Mouse (Mus musculus): ENCODE measurements at regions not wholly inside any gene's neighbourhood (a gene's known extent, or its start where the extent isn't known, plus 50 kb on each side); places are given as distances from the start of the nearest gene placed in this dataset.
A peak's percentile ranks its signal among the peaks of the same experiment; 100 is the strongest.

- Histone ChIP-seq H3K27me3 (ENCODE audit: control insufficient read depth, insufficient read depth, low read length) (no peaks in the 10 kb centered on the region), H3K36me3 (replicated peaks; ENCODE audit: control insufficient read depth, insufficient read depth) (no peaks in the 10 kb centered on the region), H3K27ac (no peak overlapping the region), H3K4me1 (replicated peaks; ENCODE audit: control insufficient read depth, insufficient read depth, low read length) (no peaks in the 10 kb centered on the region), H3K9ac (no peak overlapping the region), H3K4me3 (replicated peaks; ENCODE audit: low read length) (no peak overlapping the region), H3K4me2 (replicated peaks) (no peak overlapping the region), H3K9me3 (ENCODE audit: control insufficient read depth, low read length) (peaks cover 5% of the 10 kb centered on the region)
- ATAC-seq (ENCODE audit: low FRiP score) (no peak), DNase-seq (ENCODE audit: low spot score) (no peak)
- 47% methylated on average over 6 of the region's 6 CpGs for WGBS
Measured at GRCm38 (mm10) chr16:62623938-62624337, 162.7 kb downstream of the Nsun3 start.

- Histone ChIP-seq H3K4me3 (replicated peaks; ENCODE audit: low read length) (no peak overlapping the region), H3K27ac (no peak overlapping the region), H3K27me3 (ENCODE audit: control insufficient read depth, insufficient read depth, low read length) (no peaks in the 10 kb centered on the region), H3K4me1 (replicated peaks; ENCODE audit: control insufficient read depth, insufficient read depth, low read length) (no peaks in the 10 kb centered on the region), H3K9ac (no peak overlapping the region), H3K36me3 (replicated peaks; ENCODE audit: control insufficient read depth, insufficient read depth) (no peaks in the 10 kb centered on the region), H3K9me3 (ENCODE audit: control insufficient read depth, low read length) (no peaks in the 10 kb centered on the region), H3K4me2 (replicated peaks) (no peak overlapping the region)
- ATAC-seq (ENCODE audit: low FRiP score): no peak
- 91% methylated on average over 5 of the region's 5 CpGs for WGBS
- no peak for DNase-seq (ENCODE audit: low spot score)
Measured at GRCm38 (mm10) chr16:62610873-62611272, 175.7 kb downstream of the Nsun3 start.

- 70% methylated on average over 3 of the region's 3 CpGs for WGBS
- no peak overlapping the region for H3K4me3 ChIP-seq (replicated peaks; ENCODE audit: low read length)
- H3K4me1 ChIP-seq (replicated peaks; ENCODE audit: control insufficient read depth, insufficient read depth, low read length): no peaks in the 10 kb centered on the region
- DNase-seq (ENCODE audit: low spot score) (no peak), ATAC-seq (ENCODE audit: low FRiP score) (no peak)
- H3K27me3 ChIP-seq (ENCODE audit: control insufficient read depth, insufficient read depth, low read length): no peaks in the 10 kb centered on the region
- no peaks in the 10 kb centered on the region for H3K9me3 ChIP-seq (ENCODE audit: control insufficient read depth, low read length)
- H3K36me3 ChIP-seq (replicated peaks; ENCODE audit: control insufficient read depth, insufficient read depth): no peaks in the 10 kb centered on the region
- H3K27ac ChIP-seq: no peak overlapping the region
- H3K4me2 ChIP-seq (replicated peaks): no peak overlapping the region
- no peak overlapping the region for H3K9ac ChIP-seq
Measured at GRCm38 (mm10) chr16:62608617-62609016, 178.0 kb downstream of the Nsun3 start.

GRCm38 (mm10) chr16:62605920-62606319, 180.7 kb downstream of the Nsun3 start:
- Histone ChIP-seq H3K4me1 (replicated peaks; ENCODE audit: control insufficient read depth, insufficient read depth, low read length) (no peaks in the 10 kb centered on the region), H3K4me2 (replicated peaks) (no peak overlapping the region), H3K4me3 (replicated peaks; ENCODE audit: low read length) (no peak overlapping the region), H3K9ac (no peak overlapping the region), H3K27me3 (ENCODE audit: control insufficient read depth, insufficient read depth, low read length) (no peaks in the 10 kb centered on the region), H3K36me3 (replicated peaks; ENCODE audit: control insufficient read depth, insufficient read depth) (no peaks in the 10 kb centered on the region), H3K27ac (no peak overlapping the region), H3K9me3 (ENCODE audit: control insufficient read depth, low read length) (no peaks in the 10 kb centered on the region)
- 98% methylated on average over 1 of the region's 1 CpGs for WGBS
- ATAC-seq (ENCODE audit: low FRiP score) (no peak), DNase-seq (ENCODE audit: low spot score) (peak; percentile 37)

GRCm38 (mm10) chr16:62562051-62562450, 224.6 kb downstream of the Nsun3 start:
- peak; percentile 72; the same call in 1 of the 2 replicates for ATAC-seq (ENCODE audit: low FRiP score)
- H3K9me3 ChIP-seq (ENCODE audit: control insufficient read depth, low read length): no peaks in the 10 kb centered on the region
- H3K27me3 ChIP-seq (ENCODE audit: control insufficient read depth, insufficient read depth, low read length): no peaks in the 10 kb centered on the region

GRCm38 (mm10) chr16:62543156-62543555, 243.5 kb downstream of the Nsun3 start:
- WGBS: 82% methylated on average over 2 of the region's 2 CpGs
- Histone ChIP-seq H3K27ac (no peak overlapping the region), H3K36me3 (replicated peaks; ENCODE audit: control insufficient read depth, insufficient read depth) (no peaks in the 10 kb centered on the region), H3K27me3 (ENCODE audit: control insufficient read depth, insufficient read depth, low read length) (no peaks in the 10 kb centered on the region), H3K9me3 (ENCODE audit: control insufficient read depth, low read length) (no peaks in the 10 kb centered on the region), H3K4me2 (replicated peaks) (no peak overlapping the region), H3K9ac (no peak overlapping the region), H3K4me1 (replicated peaks; ENCODE audit: control insufficient read depth, insufficient read depth, low read length) (no peaks in the 10 kb centered on the region), H3K4me3 (replicated peaks; ENCODE audit: low read length) (no peak overlapping the region)
- DNase-seq (ENCODE audit: low spot score): no peak
- ATAC-seq (ENCODE audit: low FRiP score): no peak

More at GRCm38 (mm10) chr16:62562051-62562450, 224.6 kb downstream of the Nsun3 start:
- no peak overlapping the region for H3K4me2 ChIP-seq (replicated peaks)
- H3K27ac ChIP-seq: no peak overlapping the region
- no peak overlapping the region for H3K9ac ChIP-seq
- no peaks in the 10 kb centered on the region for H3K36me3 ChIP-seq (replicated peaks; ENCODE audit: control insufficient read depth, insufficient read depth)
- no peaks in the 10 kb centered on the region for H3K4me1 ChIP-seq (replicated peaks; ENCODE audit: control insufficient read depth, insufficient read depth, low read length)
- no peak overlapping the region for H3K4me3 ChIP-seq (replicated peaks; ENCODE audit: low read length)
- 56% methylated on average over 4 of the region's 4 CpGs for WGBS
- peak; percentile 76 for DNase-seq (ENCODE audit: low spot score)

- Histone ChIP-seq H3K9me3 (ENCODE audit: control insufficient read depth, low read length) (no peaks in the 10 kb centered on the region), H3K9ac (no peak overlapping the region), H3K27ac (no peak overlapping the region), H3K36me3 (replicated peaks; ENCODE audit: control insufficient read depth, insufficient read depth) (no peaks in the 10 kb centered on the region), H3K4me3 (replicated peaks; ENCODE audit: low read length) (no peak overlapping the region), H3K4me2 (replicated peaks) (no peak overlapping the region), H3K4me1 (replicated peaks; ENCODE audit: control insufficient read depth, insufficient read depth, low read length) (no peaks in the 10 kb centered on the region), H3K27me3 (ENCODE audit: control insufficient read depth, insufficient read depth, low read length) (no peaks in the 10 kb centered on the region)
- ATAC-seq (ENCODE audit: low FRiP score): peak; percentile 80; the same call in 1 of the 2 replicates
- 46% methylated on average over 7 of the region's 7 CpGs for WGBS
- DNase-seq (ENCODE audit: low spot score): peak; percentile 44
Measured at GRCm38 (mm10) chr16:62537730-62538479, 248.7 kb downstream of the Nsun3 start.

- DNase-seq (ENCODE audit: low spot score) (no peak), ATAC-seq (ENCODE audit: low FRiP score) (no peak)
- Histone ChIP-seq H3K4me1 (replicated peaks; ENCODE audit: control insufficient read depth, insufficient read depth, low read length) (no peaks in the 10 kb centered on the region), H3K36me3 (replicated peaks; ENCODE audit: control insufficient read depth, insufficient read depth) (no peaks in the 10 kb centered on the region), H3K9ac (no peak overlapping the region), H3K4me2 (replicated peaks) (no peak overlapping the region), H3K9me3 (ENCODE audit: control insufficient read depth, low read length) (no peaks in the 10 kb centered on the region), H3K27me3 (ENCODE audit: control insufficient read depth, insufficient read depth, low read length) (no peaks in the 10 kb centered on the region), H3K27ac (no peak overlapping the region), H3K4me3 (replicated peaks; ENCODE audit: low read length) (no peak overlapping the region)
- 90% methylated on average over 1 of the region's 1 CpGs for WGBS
Measured at GRCm38 (mm10) chr16:62509321-62509720, 277.3 kb downstream of the Nsun3 start.

GRCm38 (mm10) chr16:62506725-62507482, 279.7 kb downstream of the Nsun3 start:
- H3K4me1 ChIP-seq (replicated peaks; ENCODE audit: control insufficient read depth, insufficient read depth, low read length): no peaks in the 10 kb centered on the region
- 68% methylated on average over 2 of the region's 2 CpGs for WGBS
- no peak overlapping the region for H3K9ac ChIP-seq
- no peak overlapping the region for H3K27ac ChIP-seq
- DNase-seq (ENCODE audit: low spot score) (peak; percentile 58), ATAC-seq (ENCODE audit: low FRiP score) (no peak)
- no peaks in the 10 kb centered on the region for H3K9me3 ChIP-seq (ENCODE audit: control insufficient read depth, low read length)
- no peak overlapping the region for H3K4me3 ChIP-seq (replicated peaks; ENCODE audit: low read length)
- no peaks in the 10 kb centered on the region for H3K27me3 ChIP-seq (ENCODE audit: control insufficient read depth, insufficient read depth, low read length)
- H3K36me3 ChIP-seq (replicated peaks; ENCODE audit: control insufficient read depth, insufficient read depth): no peaks in the 10 kb centered on the region
- H3K4me2 ChIP-seq (replicated peaks): no peak overlapping the region

Data from hindbrain, embryonic 14.5 days (tissue).